Mouse (Mus musculus) bone marrow macrophage, adult 2 months (primary cell): ENCODE measurements around the gene Eno3. TPM values are rescaled to one million over a fixed set of nuclear protein-coding genes. Genes with fewer than 3 reads are reported as not detected.
A peak's percentile ranks its signal among the peaks of the same experiment; 100 is the strongest.

Experiments
- H3K27ac ChIP-seq: 2 replicates; pipeline ENCODE4 v1.5.1; 2012; ENCODE audit warnings: low read depth, low read length; ENCODE audit not compliant: insufficient read depth
- H3K4me1 ChIP-seq: 2 replicates; pipeline ENCODE4 v1.6.1; 2012; ENCODE audit warnings: low read length; ENCODE audit not compliant: control insufficient read depth, insufficient read depth
- H3K4me3 ChIP-seq: 2 replicates; pipeline ENCODE4 v1.5.1; 2012; ENCODE audit warnings: mild to moderate bottlenecking, low read length, moderate library complexity; ENCODE audit not compliant: insufficient read depth
- CTCF ChIP-seq: IDR thresholded peaks from 2 replicates; pipeline ENCODE4 v1.5.1; 2012; ENCODE audit warnings: low read depth, mild to moderate bottlenecking, low read length, moderate library complexity
- POLR2A ChIP-seq: IDR thresholded peaks from 2 replicates; pipeline ENCODE4 v1.6.1; 2012; ENCODE audit warnings: mild to moderate bottlenecking, low read depth, low read length, borderline replicate concordance
- polyA plus RNA-seq: library from polyadenylated mRNA; stranded (reverse); fragments of >200 nt; gene quantifications from 2 replicates; pipeline ENCODE4 v1.2.4, GENCODE M21; 2012; ENCODE audit not compliant: missing spikeins, insufficient read depth, insufficient read length

Eno3 gene
- polyA plus RNA-seq, 1 experiment = 4.7 TPM

GRCm38 (mm10) chr11:70693504-70693903 is 36.5 kb downstream of the Eno3 start:
- Histone ChIP-seq H3K4me3 (no peak overlapping the region), H3K27ac (no peak overlapping the region), H3K4me1 (peaks cover 8% of the 10 kb centered on the region)
- TF ChIP-seq CTCF (no peak), POLR2A (no peak)

GRCm38 (mm10) chr11:70697376-70697775 is 40.4 kb downstream of the Eno3 start:
- H3K27ac ChIP-seq = no peak overlapping the region
- TF ChIP-seq POLR2A = no peak
- no peak for TF ChIP-seq CTCF
- peaks cover 8% of the 10 kb centered on the region for H3K4me1 ChIP-seq
- no peak overlapping the region for H3K4me3 ChIP-seq

GRCm38 (mm10) chr11:70699051-70699450 is 42.0 kb downstream of the Eno3 start:
- Histone ChIP-seq H3K27ac (no peak overlapping the region), H3K4me1 (peaks cover 15% of the 10 kb centered on the region), H3K4me3 (no peak overlapping the region)
- TF ChIP-seq CTCF (no peak), POLR2A (no peak)

GRCm38 (mm10) chr11:70699722-70700556 is 42.9 kb downstream of the Eno3 start, which contains the start of the genes Inca1 and Kif1c:
TSS of gene Inca1 (minus strand) at chr11:70700155.
TSS of gene Kif1c (plus strand) at chr11:70700548.
- peak within 1 kb of the TSS; percentile 86 for H3K4me3 ChIP-seq
- TF ChIP-seq CTCF (no peak), POLR2A (no peak)
- peak within 1 kb of the TSS; percentile 90 for H3K27ac ChIP-seq
- peaks cover 15% of the 10 kb centered on the region for H3K4me1 ChIP-seq

GRCm38 (mm10) chr11:70700613-70701012 is 43.6 kb downstream of the Eno3 start:
- Histone ChIP-seq H3K4me1 (peaks cover 15% of the 10 kb centered on the region), H3K4me3 (peak overlapping the region; percentile 86), H3K27ac (peak overlapping the region; percentile 55)
- TF ChIP-seq POLR2A = no peak
- no peak for TF ChIP-seq CTCF

DNA sequence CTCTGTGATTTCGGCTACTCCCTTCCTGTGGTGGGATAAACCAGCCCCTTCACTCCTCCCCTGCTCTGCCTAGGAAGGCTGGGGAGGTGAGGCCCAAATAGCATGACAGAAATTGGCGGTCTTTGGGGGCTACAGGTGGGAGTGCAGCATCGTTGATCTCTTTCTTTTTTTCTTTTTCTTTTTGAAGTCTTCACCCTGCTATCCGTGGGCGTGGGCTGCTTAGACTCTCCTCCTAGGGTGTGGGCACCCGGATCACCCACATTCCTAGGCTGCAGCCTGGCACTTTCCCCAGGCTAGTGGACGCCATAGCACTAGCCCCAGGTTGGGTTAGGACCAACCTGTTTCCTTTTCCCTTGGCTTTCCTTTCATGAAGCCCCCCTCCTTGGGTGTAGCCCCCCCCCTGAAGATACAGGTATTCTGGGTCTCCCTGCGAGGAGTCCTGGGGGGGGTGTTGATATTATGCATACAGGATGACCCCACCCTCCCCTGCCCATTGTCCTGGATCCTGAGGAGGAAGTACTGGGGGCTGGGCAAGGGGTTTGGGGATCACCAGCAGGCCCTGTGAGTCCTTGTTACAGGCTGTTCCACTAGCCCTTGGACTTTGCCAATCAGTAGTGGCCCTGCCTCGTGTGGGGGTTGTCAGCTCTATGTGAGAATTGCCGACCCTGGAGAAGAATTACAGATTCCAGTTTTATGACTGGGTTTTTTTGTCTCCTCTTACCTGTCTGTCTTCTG is 44.4 kb downstream of the Eno3 start:
- Histone ChIP-seq H3K4me3 (peak overlapping the region; percentile 86), H3K27ac (0 out of 2 replicates have a peak overlapping the region, but pooled peaks have one; percentile 55), H3K4me1 (peaks cover 15% of the 10 kb centered on the region)
- no peak for TF ChIP-seq POLR2A
- TF ChIP-seq CTCF = no peak

- Histone ChIP-seq H3K4me1 (peaks cover 15% of the 10 kb centered on the region), H3K4me3 (peak overlapping the region; percentile 86), H3K27ac (no peak overlapping the region)
- TF ChIP-seq POLR2A (no peak), CTCF (no peak)
These were observed 45.2 kb downstream of the Eno3 start for GRCm38 (mm10) chr11:70701984-70702733.

- H3K4me3 ChIP-seq = peak overlapping the region; percentile 86; the same call in 1 of the 2 replicates
- H3K4me1 ChIP-seq = peaks cover 15% of the 10 kb centered on the region
- TF ChIP-seq CTCF (no peak), POLR2A (no peak)
- H3K27ac ChIP-seq = no peak overlapping the region
These were observed 45.8 kb downstream of the Eno3 start for GRCm38 (mm10) chr11:70702781-70703180.

- peaks cover 13% of the 10 kb centered on the region for H3K4me1 ChIP-seq
- TF ChIP-seq POLR2A = no peak
- no peak for TF ChIP-seq CTCF
- no peak overlapping the region for H3K27ac ChIP-seq
- H3K4me3 ChIP-seq = no peak overlapping the region
These were observed 49.1 kb downstream of the Eno3 start for GRCm38 (mm10) chr11:70706127-70706526.

GRCm38 (mm10) chr11:70711026-70711425 is 54.0 kb downstream of the Eno3 start:
- no peaks in the 10 kb centered on the region for H3K4me1 ChIP-seq
- H3K4me3 ChIP-seq = no peak overlapping the region
- TF ChIP-seq CTCF = no peak
- TF ChIP-seq POLR2A = no peak
- H3K27ac ChIP-seq = no peak overlapping the region

Other genes starting within 250 kb of the Eno3 start
- 19.3 and 21.2 TPM in 2 replicates for gene Pelp1, start 247.2 kb upstream of the Eno3 start, polyA plus RNA-seq
- 520 and 549 TPM in 2 replicates for gene Arrb2, start 224.6 kb upstream of the Eno3 start, polyA plus RNA-seq
- gene Med11, start 205.3 kb upstream of the Eno3 start, polyA plus RNA-seq = 40.5 and 41.6 TPM in 2 replicates
- 21.7 and 23.7 TPM in 2 replicates for gene Zmynd15, start 197.8 kb upstream of the Eno3 start, polyA plus RNA-seq
- 434 and 456 TPM in 2 replicates for gene Cxcl16, start 197.2 kb upstream of the Eno3 start, polyA plus RNA-seq
- gene Tm4sf5, start 152.0 kb upstream of the Eno3 start, polyA plus RNA-seq = 4.3 TPM in 2 replicates
- not detected in 2 replicates for gene Vmo1, start 142.6 kb upstream of the Eno3 start, polyA plus RNA-seq
- gene Gltpd2, start 138.0 kb upstream of the Eno3 start, polyA plus RNA-seq = not detected in 2 replicates
- gene Psmb6, start 131.8 kb upstream of the Eno3 start, polyA plus RNA-seq = 141 and 151 TPM in 2 replicates
- not detected in 2 replicates for gene Gm40193, start 124.3 kb upstream of the Eno3 start, polyA plus RNA-seq
- gene Pld2, start 117.1 kb upstream of the Eno3 start, polyA plus RNA-seq = 58.4 and 60.9 TPM in 2 replicates
- 139 and 151 TPM in 2 replicates for gene Mink1, start 94.3 kb upstream of the Eno3 start, polyA plus RNA-seq
- not detected in 2 replicates for gene 4930544D05Rik, start 41.4 kb upstream of the Eno3 start, polyA plus RNA-seq
- gene Chrne, start 38.0 kb upstream of the Eno3 start, polyA plus RNA-seq = not detected in 2 replicates
- not detected in 2 replicates for gene Gp1ba, start 18.1 kb upstream of the Eno3 start, polyA plus RNA-seq
- gene Rnf167, start 10.0 kb upstream of the Eno3 start, polyA plus RNA-seq = 70.1 and 76.6 TPM in 2 replicates
- gene Slc25a11, start 9.7 kb upstream of the Eno3 start, polyA plus RNA-seq = 99.9 and 110 TPM in 2 replicates
- gene Pfn1, start 2.6 kb upstream of the Eno3 start, polyA plus RNA-seq = 1,781 and 1,801 TPM in 2 replicates
- 86.8 and 101 TPM in 2 replicates for gene Spag7, start 12.2 kb downstream of the Eno3 start, polyA plus RNA-seq
- gene Camta2, start 30.9 kb downstream of the Eno3 start, polyA plus RNA-seq = 71.4 and 84.6 TPM in 2 replicates
- gene Inca1, start 43.0 kb downstream of the Eno3 start, polyA plus RNA-seq = 1.7 TPM in 1 of 2 replicates, not detected in the other
- 56.2 and 57.9 TPM in 2 replicates for gene Kif1c, start 43.3 kb downstream of the Eno3 start, polyA plus RNA-seq
- gene Zfp3, start 107.0 kb downstream of the Eno3 start, polyA plus RNA-seq = 2.7 and 3.3 TPM in 2 replicates
- 1.1 TPM in 1 of 2 replicates, not detected in the other for gene Scimp, start 155.4 kb downstream of the Eno3 start, polyA plus RNA-seq
- gene Rabep1, start 187.6 kb downstream of the Eno3 start, polyA plus RNA-seq = 49.2 and 51.8 TPM in 2 replicates